Mouse (Mus musculus) activated CD4-positive, CD25-positive, alpha-beta regulatory T cell (primary cell): ENCODE results near the gene Cilp2. TPM values are rescaled to one million over a fixed set of nuclear protein-coding genes. Genes with fewer than 3 reads are reported as not detected.

ENCODE experiments used
- polyA plus RNA-seq, 2 experiments: library from polyadenylated mRNA; unstranded; fragments of 100-300 nt; shearing (Covaris generic); gene quantifications; one replicate each; pipeline ENCODE4 v1.2.1; 2017

Cilp2 gene
- under 1 TPM; 0.14 to 0.30 TPM for polyA plus RNA-seq

GRCm38 (mm10) chr8:69887289-69888243 is at the start of gene Cilp2:
TSS of gene Cilp2 (minus strand) at chr8:69887687.

GRCm38 (mm10) chr8:69902163-69903062 is 14.9 kb upstream of the Cilp2 start, which contains the start of the genes Tssk6, Ndufa13 and Yjefn3:
TSS of gene Tssk6 (plus strand) at chr8:69902184.
TSS of gene Ndufa13 (minus strand) at chr8:69902558.
TSS of gene Yjefn3 (minus strand) at chr8:69902712.

GRCm38 (mm10) chr8:69832298-69832853 is 55.1 kb downstream of the Cilp2 start, which contains the start of gene Pbx4:
TSS of gene Pbx4 (plus strand) at chr8:69832491.

Other genes starting within 250 kb of the Cilp2 start
- gene Zfp964, start 233.2 kb downstream of the Cilp2 start, polyA plus RNA-seq = under 1 TPM; 0.05 to 0.76 TPM
- gene Zfp869, start 177.0 kb downstream of the Cilp2 start, polyA plus RNA-seq = 10 to 100 TPM; 43.9 to 46.1 TPM
- 1 to 10 TPM; 6.7 to 7.0 TPM for gene Zfp963, start 137.7 kb downstream of the Cilp2 start, polyA plus RNA-seq
- 1 to 10 TPM in 1 of 2 experiments, not detected in 1; 1.5 TPM for gene Gm20422, start 112.8 kb downstream of the Cilp2 start, polyA plus RNA-seq
- gene Atp13a1, start 96.5 kb downstream of the Cilp2 start, polyA plus RNA-seq = 10 to 100 TPM; 69.0 to 89.0 TPM
- 10 to 100 TPM; 26.1 to 26.9 TPM for gene Zfp866, start 96.5 kb downstream of the Cilp2 start, polyA plus RNA-seq
- 100 to 1,000 TPM; 107 to 114 TPM for gene Gmip, start 79.0 kb downstream of the Cilp2 start, polyA plus RNA-seq
- gene Lpar2, start 65.3 kb downstream of the Cilp2 start, polyA plus RNA-seq = under 1 TPM; 0.37 to 0.45 TPM
- 10 to 100 TPM; 10.4 to 18.6 TPM for gene Pbx4, start 55.2 kb downstream of the Cilp2 start, polyA plus RNA-seq
- 1 to 10 TPM; 3.7 to 5.4 TPM for gene Tssk6, start 14.5 kb upstream of the Cilp2 start, polyA plus RNA-seq
- gene Ndufa13, start 14.9 kb upstream of the Cilp2 start, polyA plus RNA-seq = 100 to 1,000 TPM; 207 TPM
- gene Yjefn3, start 15.0 kb upstream of the Cilp2 start, polyA plus RNA-seq = 1 to 10 TPM in 1 of 2 experiments, under 1 TPM in 1; 0.80 to 3.1 TPM
- gene Gatad2a, start 108.7 kb upstream of the Cilp2 start, polyA plus RNA-seq = 100 to 1,000 TPM in 1 of 2 experiments, 10 to 100 TPM in 1; 90.0 to 122 TPM
- 10 to 100 TPM; 65.7 to 80.1 TPM for gene Mau2, start 155.0 kb upstream of the Cilp2 start, polyA plus RNA-seq
- gene Sugp1, start 155.1 kb upstream of the Cilp2 start, polyA plus RNA-seq = 10 to 100 TPM; 57.2 to 63.2 TPM
- under 1 TPM in 1 of 2 experiments, not detected in 1; 0.30 TPM for gene Tm6sf2, start 185.2 kb upstream of the Cilp2 start, polyA plus RNA-seq
- gene Hapln4, start 195.8 kb upstream of the Cilp2 start, polyA plus RNA-seq = not detected
- under 1 TPM in 1 of 2 experiments, not detected in 1; 0.10 TPM for gene Ncan, start 233.2 kb upstream of the Cilp2 start, polyA plus RNA-seq
- gene Nr2c2ap, start 243.6 kb upstream of the Cilp2 start, polyA plus RNA-seq = 10 to 100 TPM; 38.4 to 61.7 TPM